10 mouse cellular contexts compared by ENCODE assay signal in the genomic region with DNA sequence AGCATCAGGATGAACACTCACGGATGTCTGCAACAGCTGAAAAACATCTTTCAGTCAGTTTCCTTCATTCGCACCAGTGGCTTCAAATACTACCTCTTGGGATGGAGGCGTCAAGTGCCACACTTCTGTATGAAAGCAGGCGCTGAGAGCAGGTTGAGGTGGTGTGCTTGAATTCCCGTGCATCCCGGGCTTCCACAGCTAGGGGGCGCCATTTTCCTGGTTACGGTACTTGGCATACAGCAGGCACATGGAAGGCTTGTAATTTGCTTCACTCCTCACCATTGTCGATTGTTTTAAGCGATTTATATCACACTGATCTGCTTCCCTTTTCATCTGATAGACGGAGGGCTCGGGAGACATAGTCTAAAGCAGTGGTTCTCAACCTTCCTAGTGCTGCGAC. TPM values are rescaled to one million over a fixed set of nuclear protein-coding genes. Genes with fewer than 3 reads are reported as not detected.
DNase-seq lines count a peak whose midpoint lies in the region; ATAC-seq and TF ChIP-seq lines count a peak whose summit lies in the region.
"Had no signal": no experiment of that assay in that cellular context is flagged by ENCODE, and none has a peak within 500 bp of the region (broad histone marks: within the 10 kb centered on the region; RNA-seq: fewer than 3 reads in every experiment).

No protein-coding gene starts in this region.

- H3K4me1 ChIP-seq in liver, embryonic 12.5 days = no peaks in the 10 kb centered on the region
- no peaks in the 10 kb centered on the region for H3K4me1 ChIP-seq in lung, adult 2 months (ENCODE audit: control insufficient read depth, insufficient read depth, low read length)
- peaks cover 6% of the 10 kb centered on the region for H3K4me1 ChIP-seq in testis, adult 2 months (ENCODE audit: control insufficient read depth, insufficient read depth, low read length)

- no peak overlapping the region for H3K27ac ChIP-seq in liver, embryonic 12.5 days
- H3K27ac ChIP-seq in testis, adult 2 months (ENCODE audit: control insufficient read depth, insufficient read depth, low read depth, low read length) = no peak overlapping the region
- H3K27ac ChIP-seq: limb, embryonic 15.5 days had no signal

- WGBS in liver, embryonic 12.5 days (ENCODE audit: insufficient replicate concordance) = 55% methylated on average over 13 of the region's 13 CpGs
- 63% methylated on average over 13 of the region's 13 CpGs for WGBS in lung, adult 2 months

- H3K27me3 ChIP-seq in liver, embryonic 12.5 days (replicated peaks) = 0 out of 2 replicates have a peak, but pooled peaks cover 8% of the 10 kb centered on the region
- no peaks in the 10 kb centered on the region for H3K27me3 ChIP-seq in testis, adult 2 months (ENCODE audit: control insufficient read depth, insufficient read depth, low read length)
- H3K27me3 ChIP-seq: limb, embryonic 15.5 days had no signal

- TF ChIP-seq CTCF in lung, adult 2 months (IDR thresholded peaks at IDR 0.05; ENCODE audit: insufficient read depth, low read length) = no peak
- peak; percentile 96 for TF ChIP-seq CTCF in testis, adult 2 months (IDR thresholded peaks at IDR 0.05; ENCODE audit: control insufficient read depth, insufficient read depth, insufficient replicate concordance, low read depth, low read length)

- no peaks in the 10 kb centered on the region for H3K36me3 ChIP-seq in liver, embryonic 12.5 days
- no peaks in the 10 kb centered on the region for H3K36me3 ChIP-seq in testis, adult 2 months (ENCODE audit: control insufficient read depth, insufficient read depth, low read length)
- H3K36me3 ChIP-seq: limb, embryonic 15.5 days had no signal

- no peaks in the 10 kb centered on the region for H3K9me3 ChIP-seq in liver, embryonic 12.5 days (replicated peaks)
- H3K9me3 ChIP-seq: limb, embryonic 15.5 days had no signal

- no peak overlapping the region for H3K4me2 ChIP-seq in liver, embryonic 12.5 days
- H3K4me2 ChIP-seq: limb, embryonic 15.5 days had no signal

- H3K9ac ChIP-seq in liver, embryonic 12.5 days = no peak overlapping the region
- H3K9ac ChIP-seq: limb, embryonic 15.5 days had no signal

- peak; percentile 17 for DNase-seq in liver
- DNase-seq in ZHBTc4 (ENCODE audit: low read depth, low spot score) = peak; percentile 67
- peak; percentile 76 to 84 for DNase-seq in cerebellum, postnatal 25 days
- DNase-seq in kidney, postnatal 14 days = peak; percentile 3
- peak; percentile 5 for DNase-seq in lung, adult 2 months
- no peak for DNase-seq in gastrocnemius, postnatal 25 days

- ATAC-seq in liver, embryonic 12.5 days = no peak

- no peak overlapping the region for H3K4me3 ChIP-seq in liver, embryonic 12.5 days
- no peak overlapping the region for H3K4me3 ChIP-seq in lung, adult 2 months (replicated peaks; ENCODE audit: extremely low read depth, low read depth, low read length)
- H3K4me3 ChIP-seq in testis, adult 2 months (ENCODE audit: control insufficient read depth, low read depth, low read length) = no peak overlapping the region
- H3K4me3 ChIP-seq: limb, embryonic 15.5 days had no signal

- no peak for TF ChIP-seq POLR2A in lung, adult 2 months (IDR thresholded peaks at IDR 0.05; ENCODE audit: borderline replicate concordance, extremely low read depth, low read depth, low read length)
- TF ChIP-seq POLR2A in testis, adult 2 months (IDR thresholded peaks at IDR 0.05; ENCODE audit: control insufficient read depth, low read depth, low read length) = no peak

RNA-seq across cellular contexts. Expression of a gene that starts 40.9 kb away (rescaled TPM):
- not detected in 2 replicates for polyA plus RNA-seq in liver, embryonic 12.5 days (2016; fragmentation: Nextera tagmentation; extraction: Ambion mirVana)
- 1.7 and 2.6 TPM in 2 replicates for polyA plus RNA-seq in lung, adult 2 months (2012; rRNA removed)
- 0.04 and 0.05 TPM in 2 replicates for polyA plus RNA-seq in testis, adult 2 months (2012; rRNA removed)
- not detected for total RNA-seq in gastrocnemius, postnatal 25 days (2021)
- total RNA-seq: common myeloid progenitor, adult 5-6 weeks had no signal
